Mouse (Mus musculus) neural tube, embryonic 14.5 days (tissue): ENCODE results near the gene Keap1. TPM values are rescaled to one million over a fixed set of nuclear protein-coding genes. Genes with fewer than 3 reads are reported as not detected.

ENCODE experiments used
- ATAC-seq: fragments of 200-750 bp; cut with Nextera tagmentation; 2 replicates; pipeline ENCODE4 v1.8.0; 2017; ENCODE audit warnings: low read depth, mild to moderate bottlenecking, moderate TSS enrichment, moderate library complexity
- H3K27ac ChIP-seq: fragments of 300-500 bp; sonication (generic); 2 replicates; pipeline ENCODE4 v1.5.1; 2014; ENCODE audit warnings: low read depth, mild to moderate bottlenecking, control low read depth, low read length, moderate library complexity, mixed read lengths
- H3K27me3 ChIP-seq: fragments of 300-500 bp; sonication (generic); 2 replicates; pipeline ENCODE4 v1.6.1; 2014; ENCODE audit warnings: low read length; ENCODE audit not compliant: control insufficient read depth, insufficient read depth
- H3K36me3 ChIP-seq: fragments of 300-500 bp; sonication (generic); 2 replicates; pipeline ENCODE4 v1.6.1; 2014; ENCODE audit warnings: low read length, mixed read lengths; ENCODE audit not compliant: control insufficient read depth, insufficient read depth
- H3K4me1 ChIP-seq: fragments of 300-500 bp; sonication (generic); 2 replicates; pipeline ENCODE4 v1.6.1; 2014; ENCODE audit warnings: low read length; ENCODE audit not compliant: control insufficient read depth, insufficient read depth
- H3K4me2 ChIP-seq: fragments of 300-500 bp; sonication (generic); 2 replicates; pipeline ENCODE4 v1.6.1; 2014; ENCODE audit warnings: mild to moderate bottlenecking, low read depth, low read length, control low read depth
- H3K4me3 ChIP-seq: fragments of 300-500 bp; sonication (generic); 2 replicates; pipeline ENCODE4 v1.5.1; 2014; ENCODE audit warnings: low read depth, low read length, control low read depth, mixed read lengths
- H3K9ac ChIP-seq: fragments of 300-500 bp; sonication (generic); replicated peaks from 2 replicates; pipeline ENCODE4 v1.6.1; 2014; ENCODE audit warnings: low read depth, mild to moderate bottlenecking, control low read depth, low read length, mixed read lengths
- H3K9me3 ChIP-seq: fragments of 300-500 bp; sonication (generic); 2 replicates; pipeline ENCODE4 v1.6.1; 2016; ENCODE audit warnings: low read length; ENCODE audit not compliant: control insufficient read depth
- WGBS: fragments of 180-500 bp; shearing (Covaris S2); extraction: QIAGEN DNeasy Blood & Tissue Kit; methylation state at CpG from one replicate; pipeline ENCODE4 v1.1.7; 2014; 5-methylcytosine and 5-hydroxymethylcytosine counted together
- polyA plus RNA-seq: library from polyadenylated mRNA; unstranded; fragments of >200 nt; fragmentation: Nextera tagmentation; extraction: Ambion mirVana; gene quantifications from 2 replicates; pipeline ENCODE4 v1.2.1, GENCODE M21; 2014

Gene Keap1
- polyA plus RNA-seq, 1 experiment from 2014 or later = 34.2 TPM

GRCm38 (mm10) chr9:21183905-21184413, 55.2 kb downstream of the Keap1 start:
- H3K36me3 ChIP-seq = no peaks in the 10 kb centered on the region
- H3K4me2 ChIP-seq = peak overlapping the region; percentile 24
- no peak for ATAC-seq
- H3K27me3 ChIP-seq = peaks cover 11% of the 10 kb centered on the region
- WGBS = 6% methylated on average over 34 of the region's 34 CpGs
- no peaks in the 10 kb centered on the region for H3K9me3 ChIP-seq
- H3K27ac ChIP-seq = no peak overlapping the region
- no peak overlapping the region for H3K9ac ChIP-seq
- H3K4me3 ChIP-seq = peak overlapping the region; percentile 5; the same call in 1 of the 2 replicates
- no peaks in the 10 kb centered on the region for H3K4me1 ChIP-seq

GRCm38 (mm10) chr9:21183421-21183820, 55.7 kb downstream of the Keap1 start:
- no peaks in the 10 kb centered on the region for H3K9me3 ChIP-seq
- no peaks in the 10 kb centered on the region for H3K36me3 ChIP-seq
- H3K9ac ChIP-seq = no peak overlapping the region
- no peak overlapping the region for H3K4me2 ChIP-seq
- WGBS = 82% methylated on average over 6 of the region's 6 CpGs
- H3K4me1 ChIP-seq = no peaks in the 10 kb centered on the region
- peaks cover 11% of the 10 kb centered on the region for H3K27me3 ChIP-seq
- ATAC-seq = no peak
- H3K4me3 ChIP-seq = no peak overlapping the region
- H3K27ac ChIP-seq = no peak overlapping the region

GRCm38 (mm10) chr9:21181421-21182220, 57.5 kb downstream of the Keap1 start:
- no peaks in the 10 kb centered on the region for H3K9me3 ChIP-seq
- no peak overlapping the region for H3K27ac ChIP-seq
- no peak overlapping the region for H3K9ac ChIP-seq
- H3K4me2 ChIP-seq = peak overlapping the region; percentile 26; the same call in 1 of the 2 replicates
- H3K27me3 ChIP-seq = peaks cover 11% of the 10 kb centered on the region
- H3K4me3 ChIP-seq = peak overlapping the region; percentile 10; the same call in 1 of the 2 replicates
- ATAC-seq = no peak
- H3K4me1 ChIP-seq = no peaks in the 10 kb centered on the region
- H3K36me3 ChIP-seq = no peaks in the 10 kb centered on the region
- WGBS = 8% methylated on average over 48 of the region's 48 CpGs

GRCm38 (mm10) chr9:21180841-21181240, 58.3 kb downstream of the Keap1 start:
- H3K4me2 ChIP-seq = no peak overlapping the region
- H3K27ac ChIP-seq = no peak overlapping the region
- no peak for ATAC-seq
- no peaks in the 10 kb centered on the region for H3K9me3 ChIP-seq
- no peaks in the 10 kb centered on the region for H3K4me1 ChIP-seq
- H3K9ac ChIP-seq = no peak overlapping the region
- WGBS = 81% methylated on average over 1 of the region's 1 CpGs
- no peak overlapping the region for H3K4me3 ChIP-seq
- H3K27me3 ChIP-seq = peaks cover 11% of the 10 kb centered on the region
- H3K36me3 ChIP-seq = no peaks in the 10 kb centered on the region

GRCm38 (mm10) chr9:21180402-21180801, 58.8 kb downstream of the Keap1 start:
- Histone ChIP-seq H3K4me2 (no peak overlapping the region), H3K36me3 (no peaks in the 10 kb centered on the region), H3K27me3 (peaks cover 9% of the 10 kb centered on the region), H3K9ac (no peak overlapping the region), H3K9me3 (no peaks in the 10 kb centered on the region), H3K4me1 (no peaks in the 10 kb centered on the region), H3K4me3 (no peak overlapping the region), H3K27ac (no peak overlapping the region)
- ATAC-seq = no peak
- WGBS = 62% methylated on average over 4 of the region's 4 CpGs

Other genes with a start within 250 kb of the Keap1 start
- 103 and 115 TPM in 2 replicates for gene Mrpl4, start 236.6 kb downstream of the Keap1 start, polyA plus RNA-seq
- gene Icam1, start 223.4 kb downstream of the Keap1 start, polyA plus RNA-seq = 1.4 and 3.6 TPM in 2 replicates
- gene Icam4, start 210.0 kb downstream of the Keap1 start, polyA plus RNA-seq = 0.27 TPM in 1 of 2 replicates, not detected in the other
- 1.3 and 1.6 TPM in 2 replicates for gene Icam5, start 207.3 kb downstream of the Keap1 start, polyA plus RNA-seq
- 1.2 and 2.7 TPM in 2 replicates for gene Zglp1, start 172.3 kb downstream of the Keap1 start, polyA plus RNA-seq
- 1.7 and 1.8 TPM in 2 replicates for gene Gm49373, start 166.3 kb downstream of the Keap1 start, polyA plus RNA-seq
- 62.7 and 73.5 TPM in 2 replicates for gene Fdx1l, start 165.7 kb downstream of the Keap1 start, polyA plus RNA-seq
- gene Gm38431, start 147.4 kb downstream of the Keap1 start, polyA plus RNA-seq = 0.88 and 1.5 TPM in 2 replicates
- gene Raver1, start 147.4 kb downstream of the Keap1 start, polyA plus RNA-seq = 29.4 and 35.2 TPM in 2 replicates
- 7.9 and 10.2 TPM in 2 replicates for gene Tyk2, start 108.1 kb downstream of the Keap1 start, polyA plus RNA-seq
- gene Cdc37, start 89.4 kb downstream of the Keap1 start, polyA plus RNA-seq = 190 and 219 TPM in 2 replicates
- 27.5 and 35.3 TPM in 2 replicates for gene Pde4a, start 73.6 kb downstream of the Keap1 start, polyA plus RNA-seq
- gene S1pr5, start 9.1 kb upstream of the Keap1 start, polyA plus RNA-seq = 4.2 and 5.0 TPM in 2 replicates
- gene Atg4d, start 25.9 kb upstream of the Keap1 start, polyA plus RNA-seq = 50.4 and 50.5 TPM in 2 replicates
- 14.2 and 16.4 TPM in 2 replicates for gene Kri1, start 48.6 kb upstream of the Keap1 start, polyA plus RNA-seq
- 113 and 125 TPM in 2 replicates for gene Cdkn2d, start 52.0 kb upstream of the Keap1 start, polyA plus RNA-seq
- 1.1 and 2.3 TPM in 2 replicates for gene Ap1m2, start 73.0 kb upstream of the Keap1 start, polyA plus RNA-seq
- gene Slc44a2, start 81.3 kb upstream of the Keap1 start, polyA plus RNA-seq = 67.7 and 75.1 TPM in 2 replicates
- 210 and 222 TPM in 2 replicates for gene Ilf3, start 128.5 kb upstream of the Keap1 start, polyA plus RNA-seq
- gene Qtrt1, start 172.5 kb upstream of the Keap1 start, polyA plus RNA-seq = 43.7 and 48.9 TPM in 2 replicates
- 53.1 and 59.4 TPM in 2 replicates for gene Dnm2, start 185.5 kb upstream of the Keap1 start, polyA plus RNA-seq